ENCODE assay signal across 9 mouse cellular contexts in genomic region chr5:18445969-18446368, GRCm38 (mm10).
DNase-seq lines count a peak whose midpoint lies in the region; ATAC-seq lines count a peak whose summit lies in the region.
"Had no signal": no experiment of that assay in that cellular context is flagged by ENCODE, and none has a peak within 500 bp of the region (broad histone marks: within the 10 kb centered on the region; RNA-seq: fewer than 3 reads in every experiment).

No protein-coding gene starts in this region.

- no peak overlapping the region for H3K27ac ChIP-seq in liver, embryonic 12.5 days
- no peak overlapping the region for H3K27ac ChIP-seq in forebrain, embryonic 13.5 days
- no peak overlapping the region for H3K27ac ChIP-seq in midbrain, embryonic 14.5 days (replicated peaks; ENCODE audit: low read depth, low read length)

- H3K27me3 ChIP-seq in liver, embryonic 12.5 days (replicated peaks): no peaks in the 10 kb centered on the region
- H3K27me3 ChIP-seq in forebrain, embryonic 13.5 days: no peaks in the 10 kb centered on the region
- H3K27me3 ChIP-seq in midbrain, embryonic 14.5 days (ENCODE audit: control insufficient read depth, insufficient read depth, low read length): no peaks in the 10 kb centered on the region
- H3K27me3 ChIP-seq: megakaryocyte, embryonic 14.5 days had no signal

- no peak overlapping the region for H3K9ac ChIP-seq in liver, embryonic 12.5 days
- no peak overlapping the region for H3K9ac ChIP-seq in forebrain, embryonic 13.5 days
- H3K9ac ChIP-seq in midbrain, embryonic 14.5 days (replicated peaks; ENCODE audit: low read length): no peak overlapping the region

- no peak overlapping the region for H3K4me2 ChIP-seq in liver, embryonic 12.5 days
- no peak overlapping the region for H3K4me2 ChIP-seq in forebrain, embryonic 13.5 days
- no peak overlapping the region for H3K4me2 ChIP-seq in midbrain, embryonic 14.5 days (ENCODE audit: low read length)

- no peaks in the 10 kb centered on the region for H3K9me3 ChIP-seq in liver, embryonic 12.5 days (replicated peaks)
- H3K9me3 ChIP-seq in forebrain, embryonic 13.5 days (replicated peaks): no peaks in the 10 kb centered on the region
- H3K9me3 ChIP-seq in midbrain, embryonic 14.5 days (ENCODE audit: control insufficient read depth, low read length): no peaks in the 10 kb centered on the region
- H3K9me3 ChIP-seq: megakaryocyte, embryonic 14.5 days had no signal

- H3K4me1 ChIP-seq in liver, embryonic 12.5 days: no peaks in the 10 kb centered on the region
- no peaks in the 10 kb centered on the region for H3K4me1 ChIP-seq in forebrain, embryonic 13.5 days
- H3K4me1 ChIP-seq in midbrain, embryonic 14.5 days (ENCODE audit: control insufficient read depth, insufficient read depth, low read length): no peaks in the 10 kb centered on the region
- H3K4me1 ChIP-seq: megakaryocyte, embryonic 14.5 days had no signal

- WGBS in liver, embryonic 12.5 days (ENCODE audit: insufficient replicate concordance): 13% methylated on average over 8 of the region's 8 CpGs
- WGBS in forebrain, embryonic 13.5 days: 25% methylated on average over 8 of the region's 8 CpGs
- 27% methylated on average over 8 of the region's 8 CpGs for WGBS in midbrain, embryonic 14.5 days

- peak; percentile 32 for DNase-seq in liver
- DNase-seq in c-Kit-positive CD71-positive TER-119-negative erythroid progenitor cells, embryonic 14.5 days (ENCODE audit: low read depth): peak; percentile 2
- peak; percentile 80 for DNase-seq in hindlimb bud, embryonic 11.5 days (ENCODE audit: extremely low spot score, low read depth, low spot score)
- DNase-seq in left cerebral cortex, adult 8-10 months (ENCODE audit: low spot score in 2 of 2): peak; percentile 36 to 40
- peak; percentile 94 for DNase-seq in midbrain, embryonic 14.5 days
- peak; percentile 44 for DNase-seq in yolk sac, embryonic 10.5 days (ENCODE audit: low spot score)

- no peaks in the 10 kb centered on the region for H3K36me3 ChIP-seq in liver, embryonic 12.5 days
- H3K36me3 ChIP-seq in forebrain, embryonic 13.5 days (ENCODE audit: poor library complexity, severe bottlenecking): no peaks in the 10 kb centered on the region
- H3K36me3 ChIP-seq in midbrain, embryonic 14.5 days (ENCODE audit: control insufficient read depth, insufficient read depth, low read length): no peaks in the 10 kb centered on the region

- H3K4me3 ChIP-seq in liver, embryonic 12.5 days: no peak overlapping the region
- H3K4me3 ChIP-seq in forebrain, embryonic 13.5 days: no peak overlapping the region
- no peak overlapping the region for H3K4me3 ChIP-seq in midbrain, embryonic 14.5 days (replicated peaks; ENCODE audit: low read depth, low read length)
- H3K4me3 ChIP-seq: megakaryocyte, embryonic 14.5 days had no signal

- ATAC-seq in liver, embryonic 12.5 days: no peak
- ATAC-seq in forebrain, embryonic 13.5 days: peak; percentile 88
- ATAC-seq in midbrain, embryonic 14.5 days (ENCODE audit: low FRiP score, low TSS enrichment): peak; percentile 54; the same call in 1 of the 2 replicates

Comparison
In these comparisons a context has a peak if more than half of its experiments do, and no peak if none do; other contexts are left out.
1. DNase-seq: peak in every context shown above with its lines; median percentile 94 in midbrain, embryonic 14.5 days; 80 in hindlimb bud, embryonic 11.5 days; 44 in yolk sac, embryonic 10.5 days; 38 in left cerebral cortex, adult 8-10 months; 32 in liver; 2 in c-Kit-positive CD71-positive TER-119-negative erythroid progenitor cells, embryonic 14.5 days.